Mouse (Mus musculus) megakaryocyte, embryonic 14.5 days (primary cell): ENCODE data around the gene Crocc.

Source experiments
- FLI1 ChIP-seq: IDR thresholded peaks from 2 replicates; pipeline ENCODE4 v1.6.1; 2012; ENCODE audit warnings: low read length, inconsistent platforms, mixed read lengths
- GATA1 ChIP-seq: IDR thresholded peaks from 3 replicates; pipeline ENCODE4 v1.6.1; 2012; ENCODE audit warnings: mixed read lengths, low read length, inconsistent platforms, borderline replicate concordance

GRCm38 (mm10) chr4:141095016-141095415 is 34.7 kb upstream of the Crocc start:
- no peak for TF ChIP-seq GATA1
- TF ChIP-seq FLI1, result no peak
